In the genomic region with DNA sequence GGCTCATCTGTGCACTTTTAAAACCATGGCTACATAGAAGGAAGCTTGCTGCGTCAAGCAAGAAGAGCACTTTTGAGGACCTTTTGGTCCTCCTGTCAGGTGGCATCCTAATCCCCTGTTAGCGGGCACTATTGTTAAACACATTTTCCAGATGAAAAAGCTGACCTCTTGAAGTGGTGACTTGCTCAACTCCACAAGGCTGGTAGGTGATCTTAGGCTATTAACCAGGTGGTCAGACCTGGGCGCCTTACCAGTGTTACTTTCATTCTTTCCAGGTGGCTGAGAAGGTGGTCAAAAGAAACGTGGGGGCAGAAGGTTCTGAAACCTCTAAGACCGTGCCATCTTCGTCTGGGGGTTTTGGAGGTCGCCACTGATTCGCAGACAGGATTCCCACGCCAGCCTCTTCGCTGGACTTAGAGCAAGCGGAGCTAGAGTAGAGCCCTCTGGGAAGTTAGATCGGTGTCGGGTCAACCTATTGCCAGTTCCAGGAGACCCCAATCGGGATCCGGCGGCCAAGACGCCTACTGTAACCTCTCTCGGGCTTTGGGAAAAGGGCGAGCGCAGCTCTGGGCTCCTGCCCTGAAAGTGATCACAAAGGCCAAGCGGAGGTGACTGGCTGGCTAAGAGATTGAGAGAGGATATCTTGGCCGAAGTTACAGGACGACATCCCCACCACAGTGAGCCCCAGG, we compare ENCODE assay signal across 8 mouse cellular contexts. TPM values are rescaled to one million over a fixed set of nuclear protein-coding genes. Genes with fewer than 3 reads are reported as not detected.
DNase-seq lines count a peak whose midpoint lies in the region; ATAC-seq and TF ChIP-seq lines count a peak whose summit lies in the region.

No protein-coding gene starts in this region.

- peak overlapping the region; percentile 92 for H3K4me2 ChIP-seq in hindbrain, embryonic 16.5 days (ENCODE audit: low read length)
- H3K4me2 ChIP-seq in midbrain, embryonic 16.5 days (ENCODE audit: low read length) = peak overlapping the region; percentile 100

- intact Hi-C loops in left cerebral cortex, adult 2 months (cut with DNase I) = loop anchor here (2.0 kb wide), 2 partner anchors 17 to 37 kb away; partner anchors contain the start of gene Pi4k2a
- intact Hi-C loops in left cerebral cortex, postnatal 10 days (cut with DNase I) = no loop called here

- 5% methylated on average over 23 of the region's 23 CpGs for WGBS in embryonic facial prominence, embryonic 10.5 days
- 4% methylated on average over 23 of the region's 23 CpGs for WGBS in hindbrain, embryonic 16.5 days
- 5% methylated on average over 23 of the region's 23 CpGs for WGBS in midbrain, embryonic 16.5 days

- H3K4me1 ChIP-seq in embryonic facial prominence, embryonic 10.5 days = peaks cover 31% of the 10 kb centered on the region
- H3K4me1 ChIP-seq in hindbrain, embryonic 16.5 days (ENCODE audit: control insufficient read depth, insufficient read depth, low read depth, low read length) = peaks cover 8% of the 10 kb centered on the region
- peaks cover 15% of the 10 kb centered on the region for H3K4me1 ChIP-seq in midbrain, embryonic 16.5 days (ENCODE audit: control insufficient read depth, insufficient read depth, low read length)

- H3K27me3 ChIP-seq in embryonic facial prominence, embryonic 10.5 days (replicated peaks; ENCODE audit: low read depth, poor library complexity, severe bottlenecking) = 0 out of 2 replicates have a peak, but pooled peaks cover 7% of the 10 kb centered on the region
- no peaks in the 10 kb centered on the region for H3K27me3 ChIP-seq in hindbrain, embryonic 16.5 days (replicated peaks; ENCODE audit: control insufficient read depth, insufficient read depth, low read length)
- no peaks in the 10 kb centered on the region; the same call in 1 of the 2 replicates for H3K27me3 ChIP-seq in midbrain, embryonic 16.5 days (ENCODE audit: control insufficient read depth, insufficient read depth, low read depth, low read length)

- no peak for DNase-seq in left cerebral cortex, adult 2 months (ENCODE audit: extremely low spot score in 1 of 2, low spot score in 2 of 2)
- DNase-seq in left cerebral cortex, postnatal 10 days (ENCODE audit: extremely low spot score in 1 of 2, low spot score in 2 of 2) = no peak
- DNase-seq in embryonic facial prominence, embryonic 10.5 days (ENCODE audit: low spot score) = no peak
- DNase-seq in layer of hippocampus, adult 11-12 months (ENCODE audit: low spot score) = no peak
- DNase-seq in spleen, postnatal 10 days (ENCODE audit: low spot score in 2 of 2) = no peak

- H3K9me3 ChIP-seq in embryonic facial prominence, embryonic 10.5 days = no peaks in the 10 kb centered on the region
- H3K9me3 ChIP-seq in hindbrain, embryonic 16.5 days (ENCODE audit: control insufficient read depth, low read length) = no peaks in the 10 kb centered on the region
- H3K9me3 ChIP-seq in midbrain, embryonic 16.5 days (replicated peaks; ENCODE audit: control insufficient read depth, low read length, poor library complexity, severe bottlenecking) = no peaks in the 10 kb centered on the region

- H3K27ac ChIP-seq in left cerebral cortex, adult 2 months = peak overlapping the region; percentile 96
- peak overlapping the region; percentile 87 for H3K27ac ChIP-seq in embryonic facial prominence, embryonic 10.5 days (replicated peaks)
- H3K27ac ChIP-seq in hindbrain, embryonic 16.5 days (ENCODE audit: low read depth, low read length) = peak overlapping the region; percentile 37; the same call in 1 of the 2 replicates
- H3K27ac ChIP-seq in midbrain, embryonic 16.5 days (ENCODE audit: low read length) = 0 out of 2 replicates have a peak overlapping the region, but pooled peaks have one; percentile 42

- peaks cover 21% of the 10 kb centered on the region for H3K36me3 ChIP-seq in embryonic facial prominence, embryonic 10.5 days (replicated peaks)
- no peaks in the 10 kb centered on the region for H3K36me3 ChIP-seq in hindbrain, embryonic 16.5 days (ENCODE audit: control insufficient read depth, insufficient read depth, low read length)
- no peaks in the 10 kb centered on the region; the same call in 1 of the 2 replicates for H3K36me3 ChIP-seq in midbrain, embryonic 16.5 days (ENCODE audit: control insufficient read depth, insufficient read depth, low read length)

- peak; percentile 3; the same call in 1 of the 2 replicates for ATAC-seq in hindbrain, embryonic 16.5 days
- ATAC-seq in midbrain, embryonic 16.5 days = no peak
- ATAC-seq in inflammation-experienced regulatory T-cells, adult 6 months = no peak

- H3K4me3 ChIP-seq in left cerebral cortex, adult 2 months = peak overlapping the region; percentile 70
- H3K4me3 ChIP-seq in embryonic facial prominence, embryonic 10.5 days = peak overlapping the region; percentile 77
- H3K4me3 ChIP-seq in hindbrain, embryonic 16.5 days (ENCODE audit: low read length) = peak overlapping the region; percentile 49
- peak overlapping the region; percentile 71 for H3K4me3 ChIP-seq in midbrain, embryonic 16.5 days (ENCODE audit: low read depth, low read length)

- peak overlapping the region; percentile 79 for H3K9ac ChIP-seq in hindbrain, embryonic 16.5 days (ENCODE audit: low read depth, low read length)
- peak overlapping the region; percentile 80 for H3K9ac ChIP-seq in midbrain, embryonic 16.5 days (ENCODE audit: low read depth, low read length)

- TF ChIP-seq CTCF in left cerebral cortex, adult 2 months (IDR thresholded peaks at IDR 0.05) = no peak

RNA-seq across cellular contexts. Expression of gene Avpi1, which starts 0.7 kb away (rescaled TPM):
- total RNA-seq in left cerebral cortex, adult 2 months (2021) = 10 to 100 TPM; 27.6 to 30.9 TPM
- 10 to 100 TPM; 20.6 to 21.4 TPM for total RNA-seq in left cerebral cortex, postnatal 10 days (2021)
- polyA plus RNA-seq in embryonic facial prominence, embryonic 10.5 days (2016; fragmentation: Nextera tagmentation; extraction: Ambion mirVana) = 23.5 and 24.5 TPM in 2 replicates
- 12.2 and 12.6 TPM in 2 replicates for polyA plus RNA-seq in hindbrain, embryonic 16.5 days (2015; fragmentation: Nextera tagmentation; extraction: Ambion mirVana)
- 4.9 and 8.3 TPM in 2 replicates for polyA plus RNA-seq in midbrain, embryonic 16.5 days (2015; fragmentation: Nextera tagmentation; extraction: Ambion mirVana)
- polyA plus RNA-seq in inflammation-experienced regulatory T-cells, adult 6 months (2017; shearing (Covaris generic)) = 10 to 100 TPM in 1 of 3 experiments, 1 to 10 TPM in 2; 6.1 to 12.0 (median 6.8) TPM

RNA-seq across cellular contexts. Expression of gene Marveld1, which starts 19.0 kb away (rescaled TPM):
- total RNA-seq in left cerebral cortex, adult 2 months (2021) = 10 to 100 TPM in 1 of 2 experiments, 1 to 10 TPM in 1; 8.0 to 10.6 TPM
- total RNA-seq in left cerebral cortex, postnatal 10 days (2021) = 10 to 100 TPM; 11.7 to 13.5 TPM
- polyA plus RNA-seq in embryonic facial prominence, embryonic 10.5 days (2016; fragmentation: Nextera tagmentation; extraction: Ambion mirVana) = 3.9 and 4.0 TPM in 2 replicates
- polyA plus RNA-seq in hindbrain, embryonic 16.5 days (2015; fragmentation: Nextera tagmentation; extraction: Ambion mirVana) = 1.5 and 2.3 TPM in 2 replicates
- polyA plus RNA-seq in midbrain, embryonic 16.5 days (2015; fragmentation: Nextera tagmentation; extraction: Ambion mirVana) = 1.4 and 1.8 TPM in 2 replicates
- 1 to 10 TPM; 2.9 to 8.7 (median 6.9) TPM for polyA plus RNA-seq in inflammation-experienced regulatory T-cells, adult 6 months (2017; shearing (Covaris generic))

RNA-seq across cellular contexts. Expression of gene Zfyve27, which starts 35.6 kb away (rescaled TPM):
- total RNA-seq in left cerebral cortex, adult 2 months (2021) = 100 to 1,000 TPM in 1 of 2 experiments, 10 to 100 TPM in 1; 87.7 to 107 TPM
- total RNA-seq in left cerebral cortex, postnatal 10 days (2021) = 100 to 1,000 TPM in 1 of 2 experiments, 10 to 100 TPM in 1; 93.9 to 100 TPM
- polyA plus RNA-seq in embryonic facial prominence, embryonic 10.5 days (2016; fragmentation: Nextera tagmentation; extraction: Ambion mirVana) = 32.0 and 33.0 TPM in 2 replicates
- 56.4 and 62.4 TPM in 2 replicates for polyA plus RNA-seq in hindbrain, embryonic 16.5 days (2015; fragmentation: Nextera tagmentation; extraction: Ambion mirVana)
- polyA plus RNA-seq in midbrain, embryonic 16.5 days (2015; fragmentation: Nextera tagmentation; extraction: Ambion mirVana) = 64.9 and 65.7 TPM in 2 replicates
- polyA plus RNA-seq in inflammation-experienced regulatory T-cells, adult 6 months (2017; shearing (Covaris generic)) = 10 to 100 TPM; 12.1 to 18.8 (median 17.9) TPM

RNA-seq across cellular contexts. Expression of gene Pi4k2a, which starts 37.9 kb away (rescaled TPM):
- total RNA-seq in left cerebral cortex, adult 2 months (2021) = 10 to 100 TPM; 65.6 to 67.3 TPM
- total RNA-seq in left cerebral cortex, postnatal 10 days (2021) = 10 to 100 TPM; 46.3 to 47.0 TPM
- 28.0 and 30.2 TPM in 2 replicates for polyA plus RNA-seq in embryonic facial prominence, embryonic 10.5 days (2016; fragmentation: Nextera tagmentation; extraction: Ambion mirVana)
- polyA plus RNA-seq in hindbrain, embryonic 16.5 days (2015; fragmentation: Nextera tagmentation; extraction: Ambion mirVana) = 9.6 and 23.9 TPM in 2 replicates
- polyA plus RNA-seq in midbrain, embryonic 16.5 days (2015; fragmentation: Nextera tagmentation; extraction: Ambion mirVana) = 27.8 and 28.5 TPM in 2 replicates
- 10 to 100 TPM in 2 of 3 experiments, 1 to 10 TPM in 1; 8.1 to 16.7 (median 11.9) TPM for polyA plus RNA-seq in inflammation-experienced regulatory T-cells, adult 6 months (2017; shearing (Covaris generic))

RNA-seq across cellular contexts. Expression of gene Morn4, which starts 42.0 kb away (rescaled TPM):
- 10 to 100 TPM; 64.0 to 66.2 TPM for total RNA-seq in left cerebral cortex, adult 2 months (2021)
- total RNA-seq in left cerebral cortex, postnatal 10 days (2021) = 10 to 100 TPM; 71.3 to 73.3 TPM
- 47.9 and 48.1 TPM in 2 replicates for polyA plus RNA-seq in embryonic facial prominence, embryonic 10.5 days (2016; fragmentation: Nextera tagmentation; extraction: Ambion mirVana)
- polyA plus RNA-seq in hindbrain, embryonic 16.5 days (2015; fragmentation: Nextera tagmentation; extraction: Ambion mirVana) = 137 and 139 TPM in 2 replicates
- polyA plus RNA-seq in midbrain, embryonic 16.5 days (2015; fragmentation: Nextera tagmentation; extraction: Ambion mirVana) = 160 and 163 TPM in 2 replicates
- under 1 TPM; 0.55 to 0.75 (median 0.65) TPM for polyA plus RNA-seq in inflammation-experienced regulatory T-cells, adult 6 months (2017; shearing (Covaris generic))

Comparison
In these comparisons a context has a peak if more than half of its experiments do, and no peak if none do; other contexts are left out.
1. H3K27ac ChIP-seq: peak in every context shown above with its lines; median percentile 96 in left cerebral cortex, adult 2 months; 87 in embryonic facial prominence, embryonic 10.5 days; 42 in midbrain, embryonic 16.5 days; 37 in hindbrain, embryonic 16.5 days.